Mouse (Mus musculus) adrenal gland, adult 2 months (tissue): ENCODE data around the gene Cfap46. TPM values are rescaled to one million over a fixed set of nuclear protein-coding genes. Genes with fewer than 3 reads are reported as not detected.
"Not testable (repeated sequence)": the region's sequence is repeated elsewhere in the genome, so short reads cannot be mapped to it uniquely, and the experiment has no call there.

Experiments used
- DNase-seq: peaks from one replicate; pipeline ENCODE4 v3.0.0; 2021
- polyA plus RNA-seq: library from polyadenylated mRNA; depleted of rRNA; stranded (reverse); fragments of >200 nt; gene quantifications from 2 replicates; pipeline ENCODE4 v1.2.3, GENCODE M21; 2012
- total RNA-seq, 2 experiments: library from RNA; stranded (reverse); gene quantifications; 2 replicates each; pipeline ENCODE4 v1.2.3; 2021

The Cfap46 gene
- total and polyA plus RNA-seq, 3 experiments: 0.13 to 0.29 (median 0.21) TPM

- peak; percentile 15 for DNase-seq
These were observed 20.3 kb downstream of the Cfap46 start for GRCm38 (mm10) chr7:139663318-139663717.

GRCm38 (mm10) chr7:139659901-139660300 is 23.7 kb downstream of the Cfap46 start:
- not testable (repeated sequence) for DNase-seq

DNA sequence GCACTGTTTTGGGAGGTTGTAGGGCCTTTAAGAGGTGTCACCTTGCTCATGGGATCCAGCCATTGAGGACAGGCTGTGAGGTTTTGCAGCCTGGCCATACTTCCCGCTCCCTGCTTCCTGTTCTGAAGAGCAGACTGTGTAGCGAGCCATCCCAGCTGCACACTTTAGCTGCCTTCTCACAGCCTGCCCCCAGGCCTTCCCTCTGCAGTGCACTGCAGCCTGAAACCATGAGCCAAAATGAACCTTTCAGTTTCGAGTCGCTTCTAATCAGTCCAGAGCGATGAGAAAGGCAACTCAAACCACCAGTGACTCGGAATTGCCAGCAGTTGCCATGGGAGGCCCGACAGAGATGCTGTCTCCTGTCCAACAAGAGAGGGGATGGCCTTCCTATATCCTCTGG is 33.9 kb downstream of the Cfap46 start:
- no peak for DNase-seq

GRCm38 (mm10) chr7:139648107-139648824 is 35.4 kb downstream of the Cfap46 start:
- DNase-seq: peak; percentile 85

DNA sequence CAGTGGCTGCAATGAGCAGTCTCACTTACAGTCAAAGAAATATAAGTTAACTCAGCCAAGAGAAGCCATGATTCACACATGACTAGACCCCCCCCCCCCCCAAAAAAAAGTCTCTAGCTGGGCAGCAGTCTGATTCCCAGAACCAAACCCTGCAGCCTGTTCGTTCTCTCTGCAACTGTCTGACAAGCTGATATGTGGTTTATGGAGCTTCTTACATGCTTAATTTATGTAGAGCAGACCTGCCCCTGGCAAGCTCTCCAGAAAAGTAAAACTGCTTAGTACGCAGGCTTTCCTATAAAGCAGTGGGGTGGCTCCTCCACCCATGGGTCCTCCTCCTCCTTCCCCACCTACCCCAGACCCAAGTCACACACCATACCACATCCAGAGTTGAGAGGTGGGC is 50.2 kb downstream of the Cfap46 start:
- DNase-seq: no peak

DNA sequence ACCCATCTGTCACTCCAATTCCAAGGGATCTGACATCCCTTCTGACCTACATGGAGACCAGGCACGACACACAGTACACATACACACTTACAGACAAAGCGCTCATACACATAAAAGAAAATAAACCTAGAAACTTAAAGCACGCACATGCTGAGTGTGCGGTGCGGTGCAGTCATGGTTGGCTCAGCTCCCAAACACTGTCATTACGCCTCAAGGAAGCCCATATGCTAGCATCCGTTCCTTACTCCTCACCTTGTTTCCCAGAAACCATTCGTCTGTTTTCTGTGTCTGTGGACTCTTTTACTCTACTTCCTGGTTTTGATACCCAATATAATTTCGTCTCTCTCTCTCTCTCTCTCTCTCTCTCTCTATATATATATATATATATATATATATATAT is 58.5 kb downstream of the Cfap46 start:
- DNase-seq: no peak

GRCm38 (mm10) chr7:139622568-139622967 is 61.0 kb downstream of the Cfap46 start:
- no peak for DNase-seq

- peak; percentile 53 for DNase-seq
These were observed 67.5 kb downstream of the Cfap46 start for GRCm38 (mm10) chr7:139615767-139616766.

- DNase-seq: no peak
These were observed 73.3 kb downstream of the Cfap46 start for GRCm38 (mm10) chr7:139610328-139610727.

DNA sequence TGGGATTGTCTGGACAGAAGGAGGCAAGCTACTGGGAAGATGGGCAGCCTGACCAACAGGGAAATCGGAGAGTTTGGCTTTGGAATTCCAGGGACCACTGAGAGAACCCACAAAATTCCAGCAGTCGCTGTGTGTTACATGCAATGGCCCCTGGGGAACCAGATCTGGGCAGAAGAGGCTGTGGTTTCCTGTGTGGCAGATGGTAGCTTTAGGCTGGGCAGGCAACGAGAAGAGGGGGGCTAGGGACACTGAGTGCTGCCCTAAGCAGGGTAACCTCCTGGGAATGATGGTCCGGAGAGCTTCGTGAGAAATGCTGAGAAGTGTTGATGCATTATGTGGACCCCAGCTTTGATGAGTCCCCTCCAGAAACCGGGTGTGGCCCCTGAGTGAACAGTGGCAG is 87.8 kb downstream of the Cfap46 start:
- no peak for DNase-seq

GRCm38 (mm10) chr7:139595311-139595710 is 88.3 kb downstream of the Cfap46 start:
- no peak for DNase-seq

DNA sequence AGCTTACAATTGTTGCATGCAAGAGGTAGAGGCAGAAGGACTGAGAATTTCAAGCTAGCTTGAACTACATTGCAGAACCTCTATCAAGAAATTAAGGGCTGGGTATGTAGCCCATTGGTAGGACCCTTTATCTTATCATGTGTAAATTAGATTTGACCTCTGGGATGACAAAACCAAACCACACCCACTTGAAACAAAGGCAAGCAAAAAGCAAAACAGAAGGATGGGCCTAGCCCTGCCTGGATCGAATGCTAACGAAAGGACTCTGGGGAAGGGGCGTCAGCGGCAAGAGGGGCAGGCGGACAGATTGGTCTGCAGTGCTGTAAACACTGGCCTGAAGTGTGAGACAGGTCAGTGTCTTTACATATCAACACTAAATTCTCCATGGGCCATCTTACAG is 92.3 kb downstream of the Cfap46 start:
- DNase-seq: no peak

- peak; percentile 35 for DNase-seq
These were observed 93.3 kb downstream of the Cfap46 start for GRCm38 (mm10) chr7:139590302-139590701.

DNA sequence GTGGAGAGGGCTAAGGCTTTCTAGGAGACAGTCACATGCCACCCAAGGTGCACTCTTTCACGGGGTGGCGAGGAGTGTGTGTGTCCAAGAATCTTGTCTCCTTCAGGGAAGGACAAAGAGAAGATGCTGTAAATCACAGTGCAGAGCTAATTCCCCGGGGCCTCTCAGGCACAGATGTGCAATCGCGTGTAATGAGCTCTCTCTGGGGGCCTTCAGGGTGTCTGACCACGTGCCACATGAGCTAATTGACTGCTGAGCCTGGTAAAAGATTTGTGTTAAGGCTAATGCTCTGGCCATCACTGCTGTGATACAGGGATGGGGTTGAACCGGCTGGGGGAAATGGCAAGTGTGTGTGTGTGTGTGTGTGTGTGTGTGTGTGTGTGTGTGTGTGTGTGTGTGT is 95.7 kb downstream of the Cfap46 start:
- DNase-seq: no peak

DNA sequence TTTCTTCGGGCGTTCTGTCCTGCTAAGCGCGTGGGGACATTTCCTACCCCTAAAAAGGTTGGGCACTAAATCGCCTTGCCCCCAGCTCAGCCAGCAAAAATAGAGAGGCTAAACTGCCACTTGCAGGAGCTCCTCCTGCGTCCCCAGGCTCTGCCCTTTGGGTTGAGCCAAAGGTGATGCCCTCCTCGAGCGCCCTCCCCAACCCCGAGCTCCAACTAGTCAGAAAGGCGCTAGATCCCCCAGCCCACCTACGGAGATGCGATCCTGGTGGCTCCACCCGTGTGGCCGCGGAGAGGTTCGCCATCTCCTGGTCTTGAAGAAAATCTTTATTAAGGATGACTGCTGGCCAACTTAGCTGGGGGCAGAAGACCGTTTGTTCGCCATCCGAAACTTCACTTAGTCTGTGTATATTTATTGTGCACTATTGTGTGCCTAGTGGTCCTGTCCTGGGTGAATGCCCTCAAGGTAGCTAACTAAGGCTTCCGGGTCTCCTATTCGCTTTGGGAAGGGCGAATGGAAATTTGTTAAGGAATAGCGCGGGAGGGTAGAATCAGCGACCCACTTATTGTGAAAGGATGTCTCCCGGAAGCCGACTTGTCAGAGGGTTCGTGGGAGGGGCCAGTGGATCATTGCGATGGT is 98.3 kb downstream of the Cfap46 start:
- DNase-seq: no peak

DNA sequence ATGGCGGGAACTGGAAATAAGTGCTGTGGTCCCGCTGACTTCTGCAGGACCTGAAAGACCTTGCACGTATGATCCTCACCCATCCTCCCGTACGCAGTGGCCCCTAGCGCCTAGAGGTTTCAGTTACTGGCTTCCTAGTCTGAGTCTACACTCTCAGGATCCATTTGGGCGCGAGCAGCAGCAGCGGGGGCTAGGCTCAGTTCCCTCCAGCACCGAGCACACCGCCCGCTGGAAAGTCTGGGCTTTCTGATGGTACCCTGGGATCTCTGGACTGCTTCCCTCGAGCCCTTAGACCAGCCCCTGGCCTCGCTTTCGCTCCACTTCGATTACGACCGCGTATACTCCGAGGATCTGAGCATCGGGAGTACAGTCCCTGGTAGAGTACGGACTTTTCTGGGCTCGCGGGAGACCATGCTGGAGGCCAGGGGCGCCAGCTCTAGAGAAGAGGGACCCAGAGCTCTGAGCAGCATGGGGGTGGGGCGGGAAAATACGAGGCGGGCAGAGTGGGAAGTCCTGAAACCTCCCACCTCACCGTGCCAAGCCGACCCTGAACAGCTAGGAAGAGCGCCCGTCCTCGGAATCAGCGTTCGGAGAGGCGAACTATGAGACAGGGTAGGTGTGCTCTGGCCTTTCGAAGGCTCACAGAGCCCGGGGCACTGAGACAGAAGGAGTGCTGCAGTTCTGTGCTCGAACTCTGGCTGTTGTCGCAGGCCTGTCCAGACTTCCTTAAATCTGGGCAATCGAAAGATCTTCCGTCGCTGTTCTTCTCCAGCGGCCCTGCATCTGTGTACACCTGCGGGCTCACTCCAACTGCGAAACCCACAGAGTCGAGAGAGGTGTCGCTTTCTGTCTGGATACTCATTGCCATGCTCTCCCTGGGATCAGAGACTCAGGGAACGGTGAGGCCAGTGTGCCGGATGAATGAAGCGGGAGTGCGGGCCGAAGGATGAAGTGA is 99.1 kb downstream of the Cfap46 start:
- DNase-seq: peak; percentile 21

GRCm38 (mm10) chr7:139583094-139583737 is 100.4 kb downstream of the Cfap46 start:
- DNase-seq: no peak

DNA sequence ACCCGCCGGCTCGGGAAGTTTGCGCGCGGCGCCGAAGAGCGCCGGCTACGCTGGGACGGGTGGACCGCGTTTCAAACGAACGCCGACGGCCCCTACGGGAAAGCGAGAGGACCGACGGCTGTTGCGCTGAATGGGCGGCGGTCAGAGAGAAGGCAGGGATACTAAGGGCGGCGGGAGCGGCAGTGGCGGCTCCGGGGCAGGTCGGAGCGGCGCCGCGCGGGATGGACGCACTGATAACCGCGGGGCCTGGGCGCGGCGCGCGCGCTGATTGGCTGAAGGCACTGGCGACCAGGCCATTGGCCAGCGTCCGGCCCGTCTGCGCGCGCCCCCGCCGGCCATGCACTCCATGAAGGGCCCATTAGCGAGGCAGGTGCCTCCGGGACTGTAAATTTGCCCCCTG is 101.0 kb downstream of the Cfap46 start, which contains the start of gene Nkx6-2:
TSS of gene Nkx6-2 (minus strand) at position 203 of the 400 bp plus-strand sequence.
- DNase-seq: peak; percentile 81

DNA sequence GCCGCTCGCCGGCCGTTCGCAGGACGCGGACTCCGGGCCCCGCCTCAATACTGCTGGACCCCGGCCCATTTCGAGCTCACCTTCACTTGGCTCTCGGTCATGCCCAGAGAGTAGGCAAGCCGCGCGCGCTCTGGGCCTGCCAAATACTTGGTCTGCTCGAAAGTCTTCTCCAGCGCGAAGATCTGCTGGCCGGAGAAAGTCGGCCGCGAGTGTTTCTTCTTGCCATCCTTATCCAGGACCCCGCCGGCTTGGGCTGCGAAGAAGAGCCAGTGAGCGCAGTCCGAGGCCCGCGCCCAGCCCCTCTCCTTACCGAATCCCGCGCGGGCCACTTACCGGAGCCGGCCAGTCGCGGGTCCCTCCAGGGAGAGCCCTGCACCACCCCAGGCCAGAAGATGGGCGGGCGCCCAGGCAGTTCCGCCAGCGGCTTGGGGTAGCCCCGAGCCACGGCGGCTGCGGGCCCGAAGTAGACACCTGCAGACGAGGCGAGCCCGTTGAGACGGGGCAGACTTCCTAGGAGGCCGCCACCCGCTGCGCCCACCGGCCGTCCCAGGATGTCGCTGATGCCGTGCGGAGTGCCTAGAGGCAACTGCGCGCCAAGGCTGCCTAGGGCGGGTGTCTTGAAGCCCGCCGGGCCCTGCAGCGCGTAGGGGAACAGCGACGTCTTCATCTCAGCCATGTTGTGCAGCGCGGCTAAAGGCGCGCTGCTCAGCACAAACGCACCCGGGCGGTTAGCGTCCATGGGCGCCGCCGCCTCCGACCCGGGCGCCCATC is 101.6 kb downstream of the Cfap46 start:
- peak; percentile 48 for DNase-seq
